In the genomic region with DNA sequence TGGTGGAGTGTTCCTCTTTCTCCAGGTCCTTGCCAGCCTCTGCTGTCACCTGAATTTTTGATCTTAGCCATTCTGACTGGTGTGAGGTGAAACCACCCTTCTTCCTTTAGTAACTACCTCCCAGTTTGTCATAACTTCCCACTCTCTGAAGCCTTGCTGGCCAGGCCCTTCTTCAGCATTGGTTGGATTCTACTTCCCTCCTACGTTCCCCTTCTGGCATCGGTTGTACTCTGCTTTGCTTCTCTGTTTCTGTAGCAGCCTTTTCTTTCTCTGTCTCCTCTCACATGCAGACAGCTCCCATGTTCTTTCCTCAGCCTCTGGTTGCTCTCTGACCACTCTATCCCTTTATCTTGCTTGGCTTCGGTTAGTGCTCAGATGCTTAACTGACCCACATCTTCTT, we compare ENCODE assay signal across 22 mouse cellular contexts. TPM values are rescaled to one million over a fixed set of nuclear protein-coding genes. Genes with fewer than 3 reads are reported as not detected.
DNase-seq lines count a peak whose midpoint lies in the region; ATAC-seq lines count a peak whose summit lies in the region.
"Had no signal": no experiment of that assay in that cellular context is flagged by ENCODE, and none has a peak within 500 bp of the region (broad histone marks: within the 10 kb centered on the region; RNA-seq: fewer than 3 reads in every experiment).

No protein-coding gene starts in this region.

- peak; percentile 91 for ATAC-seq in frontal cortex, adult (ENCODE audit: low TSS enrichment)
- ATAC-seq in megakaryocyte, adult 5-6 weeks (ENCODE audit: poor library complexity, severe bottlenecking): 0 out of 2 replicates have a peak, but pooled peaks have one; percentile 47
- ATAC-seq: activated CD4-positive, CD25-positive, alpha-beta regulatory T cell, adult 4 months; CD4-positive, CD25-positive, alpha-beta regulatory T cell, adult 4 months; forebrain, embryonic 13.5 days; forebrain, embryonic 15.5 days; Patski had no signal

- DNase-seq in frontal cortex, postnatal 36 days (ENCODE audit: low spot score in 2 of 2): no peak
- peak; percentile 73 for DNase-seq in brain, adult 2 months (ENCODE audit: low read depth, low spot score)
- peak; percentile 60 for DNase-seq in telencephalon, adult 2 months (ENCODE audit: low read depth, low spot score)
- no peak for DNase-seq in heart, postnatal 25 days (ENCODE audit: low spot score)
- DNase-seq in lung, postnatal 25 days (ENCODE audit: low spot score): no peak
- DNase-seq: adrenal gland, adult 8-10 months; adrenal gland, postnatal 14 days; adrenal gland, postnatal 36 days; B cell, adult 2 months; cerebellum, adult 11 months; cerebellum, adult 18-20 months; cerebellum, adult 8-10 months; cerebellum, adult 9-11 months; cerebellum, postnatal 14 days; cerebellum, postnatal 36 days had no signal

- intact Hi-C loops in heart, postnatal 25 days (cut with DNase I): loop anchor here (10.0 kb wide), 1 partner anchor 87 kb away; no protein-coding TSS in a partner anchor

RNA-seq across cellular contexts. Expression of gene Nemp2, which starts 29.0 kb away (rescaled TPM):
- total RNA-seq in megakaryocyte, adult 5-6 weeks (2015): 18.1 and 19.6 TPM in 2 replicates
- 19.4 and 20.3 TPM in 2 replicates for total RNA-seq in megakaryocyte, adult 5-6 weeks (2017)
- 1 to 10 TPM in 1 of 2 experiments, under 1 TPM in 1; 0.92 to 1.2 TPM for total RNA-seq in heart, postnatal 25 days (2021)

Comparison
In these comparisons a context has a peak if more than half of its experiments do, and no peak if none do; other contexts are left out.
1. DNase-seq: peak in brain, adult 2 months (single experiment) and telencephalon, adult 2 months (single experiment); none in frontal cortex, postnatal 36 days (0 of 2), heart, postnatal 25 days (single experiment) and lung, postnatal 25 days (single experiment).
2. RNA of gene Nemp2, which starts 29.0 kb away (total RNA-seq): 18.1 to 20.3 TPM in megakaryocyte, adult 5-6 weeks; 0.92 to 1.2 TPM in heart, postnatal 25 days; every median in the first group is over 4 times any median in the second.